Mouse (Mus musculus) heart, adult 2 months (tissue): ENCODE measurements at regions not wholly inside any gene's neighbourhood (a gene's known extent, or its start where the extent isn't known, plus 50 kb on each side); places are given as distances from the start of the nearest gene placed in this dataset.

Experiments
- CTCF ChIP-seq: fragments of 200-600 bp; IDR thresholded peaks from 2 replicates; pipeline ENCODE4 v1.8.1; 2022; ENCODE audit warnings: antibody characterized with exemption, mild to moderate bottlenecking, moderate library complexity
- POLR2A ChIP-seq: fragments of 200-500 bp; IDR thresholded peaks from 2 replicates; pipeline ENCODE4 v1.6.1; 2011; ENCODE audit warnings: mild to moderate bottlenecking, low read depth, low read length, control low read depth; ENCODE audit not compliant: insufficient read depth

DNA sequence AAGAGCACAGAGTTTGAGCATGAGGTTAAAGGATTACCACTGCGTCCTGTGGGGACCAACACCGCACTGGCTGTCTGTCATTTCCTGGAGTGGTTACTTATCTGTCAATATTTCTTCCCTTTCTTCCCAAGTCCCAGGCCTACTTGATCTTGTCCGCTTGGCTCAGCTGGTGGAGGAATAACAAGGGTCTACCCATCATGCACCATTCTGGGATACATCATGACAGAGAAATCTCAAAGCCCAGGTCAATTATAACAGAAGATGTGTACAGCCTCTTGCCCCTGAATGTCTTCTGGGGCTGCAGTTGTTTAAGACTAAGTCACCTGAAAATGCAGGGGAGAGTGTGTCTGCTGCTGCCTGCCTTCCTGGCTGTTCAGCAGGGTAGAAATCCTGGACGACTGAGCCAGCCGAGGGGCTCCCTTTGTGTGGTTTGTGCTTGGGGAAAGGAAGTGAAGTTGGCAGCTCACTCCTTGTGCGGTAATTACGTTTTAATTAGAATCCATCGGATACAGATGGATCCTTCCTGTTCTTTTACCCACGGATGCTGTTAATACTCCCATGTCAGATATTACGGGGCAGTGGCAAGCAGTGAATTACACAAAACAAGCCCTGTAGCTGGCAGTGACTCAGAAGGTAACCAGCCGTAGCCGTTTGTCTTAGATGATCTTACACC is 286.8 kb downstream of the Zfp326 start:
- no peak for TF ChIP-seq CTCF
- TF ChIP-seq POLR2A: no peak
